Mouse (Mus musculus): Measurements from ENCODE around the gene Mical2. TPM values are rescaled to one million over a fixed set of nuclear protein-coding genes. Genes with fewer than 3 reads are reported as not detected.

Gene Mical2
- polyA plus RNA-seq, 1 experiment from 2014 or later = 2.7 TPM

DNA sequence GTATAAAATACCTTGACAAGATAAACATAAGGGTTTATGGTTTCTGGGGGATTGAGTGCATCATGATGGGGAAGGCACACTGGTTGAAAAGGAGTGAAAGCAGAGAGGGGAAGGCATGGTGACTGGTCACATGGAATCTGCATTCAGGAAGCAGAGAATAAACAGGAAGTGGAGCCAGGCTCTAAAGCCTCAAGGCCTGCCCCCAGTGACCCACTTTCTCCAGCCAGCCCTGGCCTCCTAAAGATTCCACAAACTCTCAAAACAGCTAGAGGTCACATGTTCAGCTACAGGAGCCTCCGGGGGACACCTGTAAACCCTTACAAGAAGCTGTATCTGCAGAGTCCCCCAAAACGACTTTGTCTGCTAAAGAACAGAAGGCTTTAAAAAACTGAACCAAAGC, 179.4 kb downstream of the Mical2 start:
- TF ChIP-seq CTCF (IDR thresholded peaks at IDR 0.05; ENCODE audit: low read depth) = no peak
- no peak for TF ChIP-seq EP300 (IDR thresholded peaks at IDR 0.05; ENCODE audit: low read depth)
- no peak overlapping the region for H3K4me2 ChIP-seq (ENCODE audit: low read depth, low read length)
- no peak for DNase-seq
- no peak for ATAC-seq
- H3K9me3 ChIP-seq (ENCODE audit: low read length) = no peaks in the 10 kb centered on the region
- no peaks in the 10 kb centered on the region for H3K36me3 ChIP-seq (replicated peaks; ENCODE audit: insufficient read depth, low read length)
- WGBS (ENCODE audit: insufficient replicate concordance) = 46% methylated on average over 2 of the region's 2 CpGs
- H3K4me1 ChIP-seq (ENCODE audit: insufficient read depth) = no peaks in the 10 kb centered on the region
- no peak overlapping the region for H3K27ac ChIP-seq (ENCODE audit: low read depth)
- no peak overlapping the region for H3K9ac ChIP-seq (replicated peaks)
- H3K27me3 ChIP-seq (ENCODE audit: insufficient read depth, low read length) = no peaks in the 10 kb centered on the region
- H3K4me3 ChIP-seq (ENCODE audit: low read depth, low read length) = no peak overlapping the region

DNA sequence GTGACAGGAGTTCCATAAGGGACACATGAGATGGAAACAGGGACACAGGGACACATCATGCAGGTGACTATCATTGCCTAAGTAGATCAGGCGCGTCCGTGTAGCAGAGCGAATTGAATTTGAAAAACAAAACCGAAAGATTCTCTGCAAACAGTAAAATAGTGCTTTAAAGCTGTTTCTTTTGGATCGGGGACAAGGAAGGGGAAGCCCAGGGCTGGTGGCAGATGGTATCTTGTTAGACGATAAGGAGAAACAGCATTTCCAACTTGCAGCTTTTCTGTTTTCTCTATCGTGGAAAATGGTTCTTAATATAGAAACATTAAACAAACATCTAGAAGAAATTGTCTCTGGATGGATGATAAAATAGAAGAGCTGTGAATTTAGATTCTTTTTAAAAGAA, 179.9 kb downstream of the Mical2 start:
- Histone ChIP-seq H3K27me3 (ENCODE audit: insufficient read depth, low read length) (no peaks in the 10 kb centered on the region), H3K4me2 (ENCODE audit: low read depth, low read length) (no peak overlapping the region), H3K9ac (replicated peaks) (no peak overlapping the region), H3K4me1 (ENCODE audit: insufficient read depth) (no peaks in the 10 kb centered on the region), H3K36me3 (replicated peaks; ENCODE audit: insufficient read depth, low read length) (no peaks in the 10 kb centered on the region), H3K9me3 (ENCODE audit: low read length) (no peaks in the 10 kb centered on the region), H3K27ac (ENCODE audit: low read depth) (no peak overlapping the region), H3K4me3 (ENCODE audit: low read depth, low read length) (no peak overlapping the region)
- no peak for ATAC-seq
- TF ChIP-seq CTCF (IDR thresholded peaks at IDR 0.05; ENCODE audit: low read depth) (no peak), EP300 (IDR thresholded peaks at IDR 0.05; ENCODE audit: low read depth) (no peak)
- DNase-seq = no peak
- WGBS (ENCODE audit: insufficient replicate concordance) = 60% methylated on average over 8 of the region's 8 CpGs

DNA sequence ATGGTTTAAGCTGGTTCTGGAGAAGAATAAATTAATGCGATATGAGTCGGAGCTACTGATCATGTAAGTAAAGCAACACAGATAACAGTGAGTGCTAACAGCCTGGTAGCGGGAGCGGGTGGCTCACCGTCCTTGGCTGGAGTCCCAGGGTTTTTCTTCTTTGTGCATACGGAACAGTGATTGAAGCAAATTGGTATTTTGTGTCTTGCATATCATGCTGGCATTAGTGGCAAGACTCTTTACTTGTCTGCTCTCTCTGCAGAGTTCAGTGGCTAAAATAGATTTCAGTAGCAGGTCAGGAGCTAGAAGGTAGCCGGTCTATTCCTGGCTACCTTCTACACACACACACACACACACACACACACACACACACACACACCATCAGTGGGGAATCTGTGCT, 181.9 kb downstream of the Mical2 start:
- DNase-seq = no peak
- TF ChIP-seq CTCF (IDR thresholded peaks at IDR 0.05; ENCODE audit: low read depth) (no peak), EP300 (IDR thresholded peaks at IDR 0.05; ENCODE audit: low read depth) (no peak)
- no peak overlapping the region for H3K27ac ChIP-seq (ENCODE audit: low read depth)
- H3K27me3 ChIP-seq (ENCODE audit: insufficient read depth, low read length) = no peaks in the 10 kb centered on the region
- H3K9ac ChIP-seq (replicated peaks) = no peak overlapping the region
- H3K4me3 ChIP-seq (ENCODE audit: low read depth, low read length) = no peak overlapping the region
- no peak for ATAC-seq
- no peaks in the 10 kb centered on the region for H3K36me3 ChIP-seq (replicated peaks; ENCODE audit: insufficient read depth, low read length)
- WGBS (ENCODE audit: insufficient replicate concordance) = 77% methylated on average over 7 of the region's 7 CpGs
- H3K9me3 ChIP-seq (ENCODE audit: low read length) = no peaks in the 10 kb centered on the region
- no peak overlapping the region for H3K4me2 ChIP-seq (ENCODE audit: low read depth, low read length)
- no peaks in the 10 kb centered on the region for H3K4me1 ChIP-seq (ENCODE audit: insufficient read depth)

DNA sequence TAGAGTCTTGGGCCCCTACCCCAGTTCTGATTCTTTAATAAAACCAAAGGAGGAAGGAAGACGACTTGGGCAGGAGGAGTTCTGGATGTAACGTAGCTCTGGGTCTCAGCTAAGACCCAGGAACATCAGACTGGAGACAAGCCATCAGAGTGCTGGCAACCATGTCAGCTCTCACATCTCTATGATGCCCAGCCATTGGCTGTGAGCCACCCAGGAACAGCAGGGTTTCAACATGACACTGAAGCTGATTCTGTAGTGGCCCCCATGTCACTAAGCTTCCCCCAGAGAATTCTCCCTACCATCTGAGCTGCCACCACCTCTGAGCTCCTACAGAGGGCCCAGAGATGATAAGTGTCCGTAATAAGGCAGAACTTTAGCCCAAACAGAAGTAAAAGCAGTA, 184.3 kb downstream of the Mical2 start:
- Histone ChIP-seq H3K4me1 (ENCODE audit: insufficient read depth) (no peaks in the 10 kb centered on the region), H3K9ac (replicated peaks) (no peak overlapping the region), H3K4me3 (ENCODE audit: low read depth, low read length) (no peak overlapping the region), H3K9me3 (ENCODE audit: low read length) (no peaks in the 10 kb centered on the region), H3K4me2 (ENCODE audit: low read depth, low read length) (no peak overlapping the region), H3K27ac (ENCODE audit: low read depth) (no peak overlapping the region), H3K36me3 (replicated peaks; ENCODE audit: insufficient read depth, low read length) (no peaks in the 10 kb centered on the region), H3K27me3 (ENCODE audit: insufficient read depth, low read length) (no peaks in the 10 kb centered on the region)
- no peak for DNase-seq
- WGBS (ENCODE audit: insufficient replicate concordance) = 52% methylated on average over 3 of the region's 3 CpGs
- no peak for ATAC-seq
- no peak for TF ChIP-seq EP300 (IDR thresholded peaks at IDR 0.05; ENCODE audit: low read depth)
- TF ChIP-seq CTCF (IDR thresholded peaks at IDR 0.05; ENCODE audit: low read depth) = no peak

- Histone ChIP-seq H3K36me3 (replicated peaks; ENCODE audit: insufficient read depth, low read length) (no peaks in the 10 kb centered on the region), H3K4me3 (ENCODE audit: low read depth, low read length) (no peak overlapping the region), H3K4me1 (ENCODE audit: insufficient read depth) (no peaks in the 10 kb centered on the region), H3K4me2 (ENCODE audit: low read depth, low read length) (no peak overlapping the region), H3K27ac (ENCODE audit: low read depth) (no peak overlapping the region), H3K9ac (replicated peaks) (no peak overlapping the region), H3K9me3 (ENCODE audit: low read length) (no peaks in the 10 kb centered on the region), H3K27me3 (ENCODE audit: insufficient read depth, low read length) (0 out of 2 replicates have a peak, but pooled peaks cover 3% of the 10 kb centered on the region)
- TF ChIP-seq CTCF (IDR thresholded peaks at IDR 0.05; ENCODE audit: low read depth) (no peak), EP300 (IDR thresholded peaks at IDR 0.05; ENCODE audit: low read depth) (no peak)
- 75% methylated on average over 6 of the region's 6 CpGs for WGBS (ENCODE audit: insufficient replicate concordance)
- no peak for DNase-seq
- no peak for ATAC-seq
Observed at GRCm38 (mm10) chr7:112413286-112413685, 187.6 kb downstream of the Mical2 start.

GRCm38 (mm10) chr7:112416058-112416526, 190.4 kb downstream of the Mical2 start:
- WGBS (ENCODE audit: insufficient replicate concordance) = 22% methylated on average over 14 of the region's 14 CpGs
- H3K9ac ChIP-seq (replicated peaks) = no peak overlapping the region
- DNase-seq (no peak), ATAC-seq (no peak)
- TF ChIP-seq EP300 (IDR thresholded peaks at IDR 0.05; ENCODE audit: low read depth) (no peak), CTCF (IDR thresholded peaks at IDR 0.05; ENCODE audit: low read depth) (no peak)
- H3K27ac ChIP-seq (ENCODE audit: low read depth) = no peak overlapping the region
- no peak overlapping the region for H3K4me2 ChIP-seq (ENCODE audit: low read depth, low read length)
- H3K36me3 ChIP-seq (replicated peaks; ENCODE audit: insufficient read depth, low read length) = no peaks in the 10 kb centered on the region
- no peaks in the 10 kb centered on the region for H3K9me3 ChIP-seq (ENCODE audit: low read length)
- no peak overlapping the region for H3K4me3 ChIP-seq (ENCODE audit: low read depth, low read length)
- H3K4me1 ChIP-seq (ENCODE audit: insufficient read depth) = no peaks in the 10 kb centered on the region
- 0 out of 2 replicates have a peak, but pooled peaks cover 3% of the 10 kb centered on the region for H3K27me3 ChIP-seq (ENCODE audit: insufficient read depth, low read length)

Measured in liver, postnatal 0 days (tissue).